20 mouse cellular contexts compared by ENCODE assay signal in the genomic region with DNA sequence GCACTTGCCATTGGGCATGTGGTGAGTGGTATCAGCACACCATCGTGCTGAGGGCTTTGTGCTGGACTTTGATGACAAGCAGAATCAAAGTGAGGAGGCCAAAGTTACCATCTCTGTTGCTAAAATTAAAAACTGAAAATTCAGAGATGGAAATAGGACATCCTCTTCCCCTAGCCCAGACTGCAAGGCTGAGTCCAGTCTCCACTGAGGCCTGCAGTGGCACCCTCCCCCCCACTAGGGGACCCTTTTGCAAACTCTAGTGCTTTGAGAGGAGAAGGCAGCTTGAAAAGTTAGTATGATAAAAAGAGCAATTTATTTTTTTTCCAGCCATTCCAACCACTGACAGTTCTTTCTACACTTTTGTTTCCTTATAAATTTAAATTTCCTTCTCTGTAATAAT.
DNase-seq lines count a peak whose midpoint lies in the region; ATAC-seq and TF ChIP-seq lines count a peak whose summit lies in the region.
"Had no signal": no experiment of that assay in that cellular context is flagged by ENCODE, and none has a peak within 500 bp of the region (broad histone marks: within the 10 kb centered on the region; RNA-seq: fewer than 3 reads in every experiment).

No protein-coding gene starts in this region.

- H3K27ac ChIP-seq in heart, postnatal 0 days (ENCODE audit: low read depth) = no peak overlapping the region
- H3K27ac ChIP-seq in lung, embryonic 14.5 days (ENCODE audit: low read depth) = no peak overlapping the region
- H3K27ac ChIP-seq: forebrain, embryonic 10.5 days; hindbrain, embryonic 13.5 days; liver, embryonic 13.5 days; lung, embryonic 15.5 days; macrophage had no signal

- TF ChIP-seq EP300 in heart, postnatal 0 days (IDR thresholded peaks at IDR 0.05; ENCODE audit: low read depth) = no peak

- no peaks in the 10 kb centered on the region for H3K9me3 ChIP-seq in heart, postnatal 0 days (replicated peaks; ENCODE audit: control insufficient read depth, low read length)
- no peaks in the 10 kb centered on the region for H3K9me3 ChIP-seq in lung, embryonic 14.5 days (ENCODE audit: low read depth, low read length)
- H3K9me3 ChIP-seq in E14TG2a.4 (ENCODE audit: low read length) = no peaks in the 10 kb centered on the region
- H3K9me3 ChIP-seq: forebrain, embryonic 10.5 days; hindbrain, embryonic 13.5 days; liver, embryonic 13.5 days; lung, embryonic 15.5 days had no signal

- no peak for ATAC-seq in heart, postnatal 0 days (ENCODE audit: insufficient read depth, low read depth)
- ATAC-seq in lung, embryonic 14.5 days (ENCODE audit: insufficient read depth) = no peak
- ATAC-seq in common myeloid progenitor, adult 5-6 weeks (replicated peaks; ENCODE audit: low read depth, poor library complexity, severe bottlenecking) = 0 out of 2 replicates have a peak, but pooled peaks have one; percentile 45
- no peak for ATAC-seq in megakaryocyte-erythroid progenitor cell, adult 5-6 weeks (replicated peaks; ENCODE audit: low FRiP score, low TSS enrichment, poor library complexity, severe bottlenecking)
- ATAC-seq: inflammation-experienced regulatory T-cells, adult 6 months had no signal

- H3K4me3 ChIP-seq in heart, postnatal 0 days (ENCODE audit: low read depth, low read length) = no peak overlapping the region
- H3K4me3 ChIP-seq in lung, embryonic 14.5 days (ENCODE audit: low read depth, low read length) = no peak overlapping the region
- no peak overlapping the region for H3K4me3 ChIP-seq in E14TG2a.4 (replicated peaks; ENCODE audit: low read length)
- H3K4me3 ChIP-seq: forebrain, embryonic 10.5 days; hindbrain, embryonic 13.5 days; liver, embryonic 13.5 days; lung, embryonic 15.5 days had no signal

- no peaks in the 10 kb centered on the region for H3K27me3 ChIP-seq in heart, postnatal 0 days (ENCODE audit: control insufficient read depth, insufficient read depth, low read length)
- H3K27me3 ChIP-seq in lung, embryonic 14.5 days (ENCODE audit: insufficient read depth, low read length) = no peaks in the 10 kb centered on the region
- no peaks in the 10 kb centered on the region for H3K27me3 ChIP-seq in E14TG2a.4 (ENCODE audit: insufficient read depth, low read length)
- H3K27me3 ChIP-seq: hindbrain, embryonic 13.5 days; liver, embryonic 13.5 days; lung, embryonic 15.5 days had no signal

- H3K9ac ChIP-seq in heart, postnatal 0 days (replicated peaks; ENCODE audit: low read depth, low read length) = no peak overlapping the region
- no peak overlapping the region for H3K9ac ChIP-seq in lung, embryonic 14.5 days
- H3K9ac ChIP-seq: hindbrain, embryonic 13.5 days; liver, embryonic 13.5 days; lung, embryonic 15.5 days had no signal

- no peaks in the 10 kb centered on the region for H3K36me3 ChIP-seq in heart, postnatal 0 days (replicated peaks; ENCODE audit: control insufficient read depth, insufficient read depth, low read length)
- H3K36me3 ChIP-seq in lung, embryonic 14.5 days (ENCODE audit: insufficient read depth) = no peaks in the 10 kb centered on the region
- no peaks in the 10 kb centered on the region for H3K36me3 ChIP-seq in E14TG2a.4 (ENCODE audit: insufficient read depth, low read length)
- H3K36me3 ChIP-seq: forebrain, embryonic 10.5 days; hindbrain, embryonic 13.5 days; liver, embryonic 13.5 days; lung, embryonic 15.5 days had no signal

- no peaks in the 10 kb centered on the region for H3K4me1 ChIP-seq in heart, postnatal 0 days (ENCODE audit: control insufficient read depth, insufficient read depth)
- H3K4me1 ChIP-seq in lung, embryonic 14.5 days (ENCODE audit: insufficient read depth) = no peaks in the 10 kb centered on the region
- H3K4me1 ChIP-seq in E14TG2a.4 (replicated peaks; ENCODE audit: low read depth, low read length) = no peaks in the 10 kb centered on the region
- H3K4me1 ChIP-seq: forebrain, embryonic 10.5 days; liver, embryonic 13.5 days; lung, embryonic 15.5 days had no signal

- no peak for DNase-seq in heart, postnatal 0 days (ENCODE audit: low spot score)
- DNase-seq in heart, postnatal 4 days = no peak
- DNase-seq in lung, embryonic 14.5 days = no peak
- DNase-seq in lung, postnatal 4 days = no peak
- DNase-seq: adrenal gland, postnatal 14 days; cerebellum, postnatal 10 days; heart, postnatal 10 days; kidney, adult 8-10 months; kidney, postnatal 25 days; liver, embryonic 13.5 days had no signal

- 0 out of 2 replicates have a peak, but pooled peaks have one; percentile 5 for TF ChIP-seq CTCF in heart, postnatal 0 days (IDR thresholded peaks at IDR 0.05; ENCODE audit: low read depth)
- TF ChIP-seq CTCF in lung, embryonic 14.5 days (IDR thresholded peaks at IDR 0.05; ENCODE audit: low read depth) = peak; percentile 41
- TF ChIP-seq CTCF in E14TG2a.4 (conservative IDR thresholded peaks at IDR 0.05; ENCODE audit: low read length) = peak; percentile 22; the same call in 1 of the 2 replicates

- H3K4me2 ChIP-seq in heart, postnatal 0 days (ENCODE audit: low read depth, low read length) = no peak overlapping the region
- H3K4me2 ChIP-seq in lung, embryonic 14.5 days = no peak overlapping the region
- H3K4me2 ChIP-seq: heart, embryonic 11.5 days; hindbrain, embryonic 13.5 days; liver, embryonic 13.5 days; lung, embryonic 15.5 days; midbrain, embryonic 11.5 days had no signal

- WGBS in heart, postnatal 0 days = 34% methylated on average over 1 of the region's 1 CpGs
- 65% methylated on average over 1 of the region's 1 CpGs for WGBS in lung, embryonic 14.5 days
